Mouse (Mus musculus) MEL (cell line): ENCODE measurements around the gene Runx1. TPM values are rescaled to one million over a fixed set of nuclear protein-coding genes. Genes with fewer than 3 reads are reported as not detected.
A peak's percentile ranks its signal among the peaks of the same experiment; 100 is the strongest.

ENCODE experiments used
- DNase-seq: peaks from one replicate; pipeline ENCODE4 v3.0.0; 2011; ENCODE audit warnings: low read depth, low spot score
- H3K27ac ChIP-seq: 2 replicates; pipeline ENCODE4 v1.5.1; 2012; ENCODE audit warnings: low read depth, mild to moderate bottlenecking, control low read depth, low read length, moderate library complexity; ENCODE audit not compliant: control insufficient read depth
- H3K27me3 ChIP-seq, 2 experiments: fragments of 150-350 bp in 1 of 2; sonication (generic) in 1 of 2; 2 replicates each; pipeline ENCODE4 v1.6.1; 2012; ENCODE audit warnings: low read length in 2 of 2, mild to moderate bottlenecking in 2 of 2, improper control_type of control experiment in 1 of 2, moderate library complexity in 1 of 2; ENCODE audit not compliant: insufficient read depth in 2 of 2, control insufficient read depth in 1 of 2
- H3K36me3 ChIP-seq, 2 experiments: 2 replicates each; pipeline ENCODE4 v1.6.1; 2012 to 2014; ENCODE audit warnings: low read length in 2 of 2, improper control_type of control experiment in 1 of 2, inconsistent platforms in 1 of 2, mild to moderate bottlenecking in 1 of 2; ENCODE audit not compliant: insufficient read depth in 2 of 2, control insufficient read depth in 1 of 2
- H3K4me1 ChIP-seq, 2 experiments: fragments of 150-350 bp in 1 of 2; sonication (generic) in 1 of 2; 2 replicates each; pipeline ENCODE4 v1.6.1; 2012; ENCODE audit warnings: low read length in 2 of 2, improper control_type of control experiment in 1 of 2, mild to moderate bottlenecking in 1 of 2; ENCODE audit not compliant: insufficient read depth in 2 of 2, control insufficient read depth in 1 of 2
- H3K4me3 ChIP-seq, 2 experiments: fragments of 150-350 bp in 1 of 2; sonication (generic) in 1 of 2; 2 replicates each; pipeline ENCODE4 v1.5.1; 2012; ENCODE audit warnings: low read depth in 2 of 2, low read length in 2 of 2, mild to moderate bottlenecking in 2 of 2, moderate library complexity in 2 of 2, control low read depth in 1 of 2, improper control_type of control experiment in 1 of 2; ENCODE audit not compliant: control insufficient read depth in 1 of 2, insufficient read depth in 1 of 2
- H3K79me2 ChIP-seq: 2 replicates; pipeline ENCODE4 v1.6.1; 2012; ENCODE audit warnings: mild to moderate bottlenecking, low read length, moderate library complexity; ENCODE audit not compliant: control insufficient read depth, poor library complexity, insufficient read depth
- H3K9ac ChIP-seq: 2 replicates; pipeline ENCODE4 v1.6.1; 2012; ENCODE audit warnings: low read depth, mild to moderate bottlenecking, control low read depth, low read length, moderate library complexity; ENCODE audit not compliant: control insufficient read depth, poor library complexity, severe bottlenecking
- H3K9me3 ChIP-seq: fragments of 150-350 bp; sonication (generic); replicated peaks from 2 replicates; pipeline ENCODE4 v1.6.1; 2012; ENCODE audit warnings: mild to moderate bottlenecking, low read length, improper control_type of control experiment, moderate library complexity; ENCODE audit not compliant: insufficient read depth
- CHD1 ChIP-seq: IDR thresholded peaks from 2 replicates; pipeline ENCODE4 v1.6.1; 2012; ENCODE audit warnings: low read depth, mild to moderate bottlenecking, inconsistent platforms, low read length, improper control_type of control experiment
- ELF1 ChIP-seq: IDR thresholded peaks from 2 replicates; pipeline ENCODE4 v1.6.1; 2014; ENCODE audit warnings: low read depth, mild to moderate bottlenecking, inconsistent platforms, low read length, improper control_type of control experiment, moderate library complexity
- ETS1 ChIP-seq: IDR thresholded peaks from 2 replicates; pipeline ENCODE4 v1.6.1; 2012; ENCODE audit warnings: low read depth, mild to moderate bottlenecking, inconsistent platforms, low read length, improper control_type of control experiment, moderate library complexity
- GABPA ChIP-seq: IDR thresholded peaks from 2 replicates; pipeline ENCODE4 v1.6.1; 2012; ENCODE audit warnings: low read depth, mild to moderate bottlenecking, inconsistent platforms, low read length, improper control_type of control experiment, moderate library complexity
- GATA1 ChIP-seq: IDR thresholded peaks from 2 replicates; pipeline ENCODE4 v1.6.1; 2011; ENCODE audit warnings: low read depth, low read length, improper control_type of control experiment
- HCFC1 ChIP-seq: IDR thresholded peaks from 2 replicates; pipeline ENCODE4 v1.6.1; 2012; ENCODE audit warnings: low read depth, mild to moderate bottlenecking, inconsistent platforms, low read length, improper control_type of control experiment, moderate library complexity
- MAFK ChIP-seq: IDR thresholded peaks from 2 replicates; pipeline ENCODE4 v1.6.1; 2011; ENCODE audit warnings: low read depth, mild to moderate bottlenecking, low read length, improper control_type of control experiment, borderline replicate concordance
- MAZ ChIP-seq: IDR thresholded peaks from 2 replicates; pipeline ENCODE4 v1.6.1; 2012; ENCODE audit warnings: low read depth, mild to moderate bottlenecking, inconsistent platforms, low read length, improper control_type of control experiment
- MXI1 ChIP-seq: IDR thresholded peaks from 2 replicates; pipeline ENCODE4 v1.6.1; 2011; ENCODE audit warnings: mild to moderate bottlenecking, low read depth, low read length, improper control_type of control experiment
- MYB ChIP-seq: IDR thresholded peaks from 2 replicates; pipeline ENCODE4 v1.6.1; 2011; ENCODE audit warnings: mild to moderate bottlenecking, low read depth, low read length, improper control_type of control experiment
- NRF1 ChIP-seq: IDR thresholded peaks from 2 replicates; pipeline ENCODE4 v1.6.1; 2014; ENCODE audit warnings: low read depth, mild to moderate bottlenecking, inconsistent platforms, low read length, improper control_type of control experiment, moderate library complexity; ENCODE audit not compliant: poor library complexity, insufficient read depth, severe bottlenecking
- POLR2AphosphoS2 ChIP-seq: IDR thresholded peaks from 2 replicates; pipeline ENCODE4 v1.6.1; 2011; ENCODE audit warnings: low read length, improper control_type of control experiment
- SIN3A ChIP-seq: IDR thresholded peaks from 2 replicates; pipeline ENCODE4 v1.6.1; 2012; ENCODE audit warnings: low read length, improper control_type of control experiment, inconsistent platforms
- TCF12 ChIP-seq: IDR thresholded peaks from 2 replicates; pipeline ENCODE4 v1.6.1; 2014; ENCODE audit warnings: low read depth, mild to moderate bottlenecking, inconsistent platforms, low read length, improper control_type of control experiment, moderate library complexity
- USF1 ChIP-seq: IDR thresholded peaks from 2 replicates; pipeline ENCODE4 v1.6.1; 2014; ENCODE audit warnings: low read depth, mild to moderate bottlenecking, inconsistent platforms, low read length, improper control_type of control experiment, moderate library complexity
- ZC3H11A ChIP-seq: IDR thresholded peaks from 2 replicates; pipeline ENCODE4 v1.6.1; 2012; ENCODE audit warnings: low read depth, mild to moderate bottlenecking, inconsistent platforms, low read length, improper control_type of control experiment
- ZMIZ1 ChIP-seq: IDR thresholded peaks from 2 replicates; pipeline ENCODE4 v1.6.1; 2012; ENCODE audit warnings: low read depth, mild to moderate bottlenecking, inconsistent platforms, low read length, improper control_type of control experiment, moderate library complexity
- polyA plus RNA-seq, 2 experiments: library from polyadenylated mRNA; stranded (reverse) in 1 of 2; unstranded in 1 of 2; fragments of >175 nt in 1 of 2; fragments of >200 nt in 1 of 2; gene quantifications; 2 replicates each; pipeline versions ENCODE4 v1.2.1 to v1.2.4; 2012; ENCODE audit warnings: low replicate concordance in 2 of 2, low read depth in 1 of 2; ENCODE audit not compliant: insufficient read length in 2 of 2, insufficient read depth in 1 of 2, missing spikeins in 1 of 2
- total RNA-seq: library from RNA; depleted of rRNA; stranded (reverse); fragments of 300-350 nt; gene quantifications from 2 replicates; pipeline ENCODE4 v1.2.3, GENCODE M21; 2012

The Runx1 gene
- total and polyA plus RNA-seq, 3 experiments: 14.3 to 23.5 TPM; not detected in 1

- no peaks in the 10 kb centered on the region for H3K27me3 ChIP-seq
- no peak overlapping the region for H3K4me3 ChIP-seq
- H3K79me2 ChIP-seq: no peaks in the 10 kb centered on the region
- H3K4me1 ChIP-seq: peaks cover 3 to 22% of the 10 kb centered on the region in 2 experiments; a peak in 3 of 4 replicates
- H3K9me3 ChIP-seq: no peaks in the 10 kb centered on the region
- H3K27ac ChIP-seq: no peak overlapping the region
- H3K36me3 ChIP-seq: peaks cover 0 to 12% of the 10 kb centered on the region in 2 experiments; a peak in 2 of 4 replicates
- TF ChIP-seq ELF1: 0 out of 2 replicates have a peak, but pooled peaks have one; percentile 14
- 0 out of 2 replicates have a peak, but pooled peaks have one; percentile 9 for TF ChIP-seq ETS1
- no peak for TF ChIP-seq TCF12
- 0 out of 2 replicates have a peak, but pooled peaks have one; percentile 14 for TF ChIP-seq HCFC1
- no peak overlapping the region for H3K9ac ChIP-seq
- peak; percentile 52 for DNase-seq
Observed at GRCm38 (mm10) chr16:92864191-92864590, 38.2 kb upstream of the Runx1 start.

GRCm38 (mm10) chr16:92863179-92863578 is 37.2 kb upstream of the Runx1 start:
- H3K79me2 ChIP-seq: no peaks in the 10 kb centered on the region

GRCm38 (mm10) chr16:92862430-92862829 is 36.5 kb upstream of the Runx1 start:
- Histone ChIP-seq H3K9ac (no peak overlapping the region), H3K4me1 (peaks cover 0 to 8% of the 10 kb centered on the region in 2 experiments; a peak in 3 of 4 replicates), H3K27me3 (no peaks in the 10 kb centered on the region), H3K27ac (no peak overlapping the region), H3K79me2 (no peaks in the 10 kb centered on the region), H3K36me3 (peaks cover 0 to 2% of the 10 kb centered on the region in 2 experiments; a peak in 1 of 4 replicates), H3K9me3 (no peaks in the 10 kb centered on the region), H3K4me3 (no peak overlapping the region)
- TF ChIP-seq NRF1 (no peak), GATA1 (no peak), HCFC1 (no peak), MXI1 (no peak), ELF1 (no peak), ZC3H11A (no peak), USF1 (no peak), SIN3A (no peak), MYB (no peak)
- DNase-seq: no peak

More at GRCm38 (mm10) chr16:92863179-92863578, 37.2 kb upstream of the Runx1 start:
- no peak overlapping the region for H3K4me3 ChIP-seq
- H3K27ac ChIP-seq: no peak overlapping the region
- DNase-seq: no peak
- no peak overlapping the region for H3K9ac ChIP-seq
- TF ChIP-seq MAFK: no peak
- no peak for TF ChIP-seq ELF1
- no peak for TF ChIP-seq CHD1
- TF ChIP-seq ZMIZ1: no peak
- no peak for TF ChIP-seq GABPA
- no peak for TF ChIP-seq POLR2AphosphoS2
- TF ChIP-seq MAZ: no peak
- TF ChIP-seq, all 39 proteins: peak for 0
- Histone ChIP-seq H3K27me3 (no peaks in the 10 kb centered on the region), H3K4me1 (peaks cover under 1 to 15% of the 10 kb centered on the region in 2 experiments; a peak in 3 of 4 replicates), H3K36me3 (peaks cover 0 to 3% of the 10 kb centered on the region in 2 experiments; a peak in 2 of 4 replicates), H3K9me3 (no peaks in the 10 kb centered on the region)
